Mouse (Mus musculus) adrenal gland, adult 18-20 months (tissue): Measurements from ENCODE around the gene Pias1. TPM values are rescaled to one million over a fixed set of nuclear protein-coding genes. Genes with fewer than 3 reads are reported as not detected.

Source experiments
- DNase-seq, 2 experiments: peaks; one replicate each; pipeline ENCODE4 v3.0.0; 2021 to 2022; ENCODE audit warnings: low spot score in 2 of 2
- long read RNA-seq, 2 experiments: library from polyadenylated mRNA; stranded (forward); transcript quantifications; one replicate each; pipeline ENCODE4 v2.0.0; 2021
- total RNA-seq, 2 experiments: library from RNA; stranded (reverse); gene quantifications; 1 replicate in 1 of 2; 2 replicates in 1 of 2; pipeline ENCODE4 v1.2.3; 2021

Pias1 gene
- 10 to 100 TPM; 36.0 to 36.2 TPM for total RNA-seq
- long read RNA-seq, experiment 1, full-length matches to known transcripts, result 10 of 16 reads
- long read RNA-seq, experiment 1, partial matches to known transcripts, result 5 of 16 reads
- long read RNA-seq, experiment 1, other reads (novel, unspliced or antisense), result 1 of 16 reads
- long read RNA-seq, experiment 2, full-length matches to known transcripts, result 6 of 19 reads
- long read RNA-seq, experiment 2, partial matches to known transcripts, result 8 of 19 reads
- long read RNA-seq, experiment 2, other reads (novel, unspliced or antisense), result 5 of 19 reads

GRCm38 (mm10) chr9:62987824-62988223 is at the start of gene Pias1:
TSS of gene Pias1 (minus strand) at chr9:62987924.
- DNase-seq, result no peak

- DNase-seq, result no peak
Observed at GRCm38 (mm10) chr9:63035431-63035830, 47.7 kb upstream of the Pias1 start.

GRCm38 (mm10) chr9:63031011-63031782 is 43.5 kb upstream of the Pias1 start:
- peak; percentile 20 to 53 for DNase-seq

GRCm38 (mm10) chr9:63022486-63022885 is 34.8 kb upstream of the Pias1 start:
- no peak for DNase-seq

GRCm38 (mm10) chr9:63007371-63007770 is 19.6 kb upstream of the Pias1 start:
- DNase-seq, result no peak

GRCm38 (mm10) chr9:63006081-63006820 is 18.5 kb upstream of the Pias1 start:
- no peak for DNase-seq

GRCm38 (mm10) chr9:62998561-62998960 is 10.8 kb upstream of the Pias1 start:
- DNase-seq, result no peak

GRCm38 (mm10) chr9:62997626-62998025 is 9.9 kb upstream of the Pias1 start:
- DNase-seq, result no peak

- DNase-seq, result no peak
Observed at GRCm38 (mm10) chr9:62995186-62995585, 7.5 kb upstream of the Pias1 start.

- DNase-seq, result no peak
Observed at GRCm38 (mm10) chr9:62990134-62990533, 2.4 kb upstream of the Pias1 start.

GRCm38 (mm10) chr9:62980777-62981202 is 6.9 kb downstream of the Pias1 start:
- peak; percentile 97 to 98 for DNase-seq

- DNase-seq, result peak in 1 of 2 experiments; percentile 50
Observed at GRCm38 (mm10) chr9:62980162-62980776, 7.5 kb downstream of the Pias1 start.

GRCm38 (mm10) chr9:62979461-62980161 is 8.1 kb downstream of the Pias1 start:
- no peak for DNase-seq

- no peak for DNase-seq
Observed at GRCm38 (mm10) chr9:62977152-62977551, 10.6 kb downstream of the Pias1 start.

GRCm38 (mm10) chr9:62975830-62976229 is 11.9 kb downstream of the Pias1 start:
- DNase-seq, result no peak

- DNase-seq, result no peak
Observed at GRCm38 (mm10) chr9:62974439-62974838, 13.3 kb downstream of the Pias1 start.

GRCm38 (mm10) chr9:62972073-62972745 is 15.5 kb downstream of the Pias1 start:
- DNase-seq, result no peak

GRCm38 (mm10) chr9:62970345-62970744 is 17.4 kb downstream of the Pias1 start:
- no peak for DNase-seq

- DNase-seq, result no peak
Observed at GRCm38 (mm10) chr9:62966018-62966417, 21.7 kb downstream of the Pias1 start.

- no peak for DNase-seq
Observed at GRCm38 (mm10) chr9:62952713-62953112, 35.0 kb downstream of the Pias1 start.
